ENCODE assay signal across 10 mouse cellular contexts in the genomic region with DNA sequence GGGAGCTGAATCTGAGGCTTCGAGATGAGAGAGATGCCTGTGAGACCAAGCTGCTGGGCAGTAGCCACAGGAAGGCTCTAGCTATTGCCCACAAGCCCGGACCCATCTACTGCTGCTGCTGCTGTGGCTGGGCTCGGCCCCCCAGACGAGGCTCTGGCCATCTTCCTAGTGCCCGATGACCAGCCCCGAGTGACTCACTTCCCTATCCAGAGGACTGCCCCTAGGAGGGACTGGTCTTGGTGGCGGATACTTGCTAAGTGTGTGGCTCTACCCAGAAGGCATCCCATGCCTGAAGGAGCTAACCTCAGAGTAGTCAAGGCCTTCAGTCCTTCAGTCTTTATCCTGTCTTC. TPM values are rescaled to one million over a fixed set of nuclear protein-coding genes. Genes with fewer than 3 reads are reported as not detected.
DNase-seq lines count a peak whose midpoint lies in the region; ATAC-seq and TF ChIP-seq lines count a peak whose summit lies in the region.
"Had no signal": no experiment of that assay in that cellular context is flagged by ENCODE, and none has a peak within 500 bp of the region (broad histone marks: within the 10 kb centered on the region; RNA-seq: fewer than 3 reads in every experiment).

No protein-coding gene starts in this region.

- WGBS in kidney, adult 2 months, result 75% methylated on average over 7 of the region's 7 CpGs
- WGBS in limb, embryonic 15.5 days, result 74% methylated on average over 7 of the region's 7 CpGs

- peak; percentile 31 for DNase-seq in kidney, adult 2 months
- no peak for DNase-seq in kidney, postnatal 36 days
- DNase-seq in adrenal gland, adult 8-10 months, result peak; percentile 54
- peak; percentile 62 for DNase-seq in gastrocnemius, postnatal 14 days
- DNase-seq in urinary bladder, postnatal 14 days (ENCODE audit: low spot score), result no peak
- no peak for DNase-seq in left cerebral cortex, adult 2 months (ENCODE audit: extremely low spot score in 1 of 2, low spot score in 2 of 2)
- DNase-seq in thymus, postnatal 4 days, result no peak

- H3K4me1 ChIP-seq in kidney, adult 2 months (ENCODE audit: control insufficient read depth, insufficient read depth, low read length), result peaks cover 31% of the 10 kb centered on the region
- H3K4me1 ChIP-seq in limb, embryonic 15.5 days, result peaks cover 77% of the 10 kb centered on the region

- intact Hi-C loops in gastrocnemius, postnatal 14 days (cut with DNase I; ENCODE audit: low total_unique reads), result no loop called here
- intact Hi-C loops in left cerebral cortex, adult 2 months (cut with DNase I), result no loop called here

- no peak for TF ChIP-seq CTCF in kidney, adult 2 months (conservative IDR thresholded peaks at IDR 0.05; ENCODE audit: insufficient read depth, insufficient read length, low read depth, low read length)
- no peak for TF ChIP-seq CTCF in left cerebral cortex, adult 2 months (IDR thresholded peaks at IDR 0.05)

- no peaks in the 10 kb centered on the region for H3K9me3 ChIP-seq in limb, embryonic 15.5 days
- H3K9me3 ChIP-seq: intestine, embryonic 15.5 days had no signal

- 0 out of 2 replicates have a peak overlapping the region, but pooled peaks have one; percentile 44 for H3K4me2 ChIP-seq in limb, embryonic 15.5 days

- no peak overlapping the region for H3K27ac ChIP-seq in kidney, adult 2 months (ENCODE audit: insufficient read depth, low read depth, low read length)
- peak overlapping the region; percentile 59 for H3K27ac ChIP-seq in limb, embryonic 15.5 days
- H3K27ac ChIP-seq in left cerebral cortex, adult 2 months, result no peak overlapping the region

- ATAC-seq in limb, embryonic 15.5 days (ENCODE audit: insufficient number of reproducible peaks, low FRiP score, low TSS enrichment, low read depth), result no peak
- ATAC-seq: intestine, embryonic 15.5 days; Patski had no signal

- no peak overlapping the region for H3K9ac ChIP-seq in limb, embryonic 15.5 days

- no peaks in the 10 kb centered on the region for H3K36me3 ChIP-seq in kidney, adult 2 months (ENCODE audit: control insufficient read depth, insufficient read depth, low read length)
- H3K36me3 ChIP-seq in limb, embryonic 15.5 days, result peaks cover 19% of the 10 kb centered on the region

- no peak for TF ChIP-seq POLR2A in kidney, adult 2 months (IDR thresholded peaks at IDR 0.05; ENCODE audit: low read depth, low read length)

- no peaks in the 10 kb centered on the region for H3K27me3 ChIP-seq in kidney, adult 2 months (replicated peaks; ENCODE audit: control insufficient read depth, insufficient read depth, low read length)
- H3K27me3 ChIP-seq in limb, embryonic 15.5 days, result peaks cover 42% of the 10 kb centered on the region
- H3K27me3 ChIP-seq: Patski had no signal

- H3K4me3 ChIP-seq in kidney, adult 2 months (ENCODE audit: insufficient read depth, low read depth, low read length), result no peak overlapping the region
- no peak overlapping the region for H3K4me3 ChIP-seq in limb, embryonic 15.5 days
- H3K4me3 ChIP-seq in left cerebral cortex, adult 2 months, result no peak overlapping the region

RNA-seq across cellular contexts. Expression of gene Cd151, which starts 1.2 kb away (rescaled TPM):
- polyA plus RNA-seq in kidney, adult 2 months (2012; rRNA removed), result 274 and 343 TPM in 2 replicates
- total RNA-seq in adrenal gland, adult 8-10 months (2022), result 100 to 1,000 TPM; 323 to 455 (median 409) TPM
- total RNA-seq in gastrocnemius, postnatal 14 days (2021), result 10 to 100 TPM; 79.8 to 82.0 TPM
- 14.2 and 20.6 TPM in 2 replicates for polyA plus RNA-seq in limb, embryonic 15.5 days (2015; fragmentation: Nextera tagmentation; extraction: Ambion mirVana)
- 10 to 100 TPM; 30.7 to 31.4 TPM for total RNA-seq in left cerebral cortex, adult 2 months (2021)

RNA-seq across cellular contexts. Expression of gene Cracr2b, which starts 5.1 kb away (rescaled TPM):
- 15.3 and 22.2 TPM in 2 replicates for polyA plus RNA-seq in kidney, adult 2 months (2012; rRNA removed)
- 10 to 100 TPM; 11.7 to 21.1 (median 18.7) TPM for total RNA-seq in adrenal gland, adult 8-10 months (2022)
- 10 to 100 TPM in 1 of 2 experiments, 1 to 10 TPM in 1; 6.5 to 14.3 TPM for total RNA-seq in gastrocnemius, postnatal 14 days (2021)
- polyA plus RNA-seq in limb, embryonic 15.5 days (2015; fragmentation: Nextera tagmentation; extraction: Ambion mirVana), result 16.4 and 21.6 TPM in 2 replicates
- total RNA-seq in left cerebral cortex, adult 2 months (2021), result 1 to 10 TPM; 3.7 to 5.1 TPM

RNA-seq across cellular contexts. Expression of gene Polr2l, which starts 8.9 kb away (rescaled TPM):
- 67.3 and 70.9 TPM in 2 replicates for polyA plus RNA-seq in kidney, adult 2 months (2012; rRNA removed)
- total RNA-seq in adrenal gland, adult 8-10 months (2022), result 100 to 1,000 TPM in 3 of 4 experiments, 10 to 100 TPM in 1; 99.4 to 147 (median 129) TPM
- total RNA-seq in gastrocnemius, postnatal 14 days (2021), result 10 to 100 TPM; 47.7 to 49.8 TPM
- polyA plus RNA-seq in limb, embryonic 15.5 days (2015; fragmentation: Nextera tagmentation; extraction: Ambion mirVana), result 54.7 and 57.5 TPM in 2 replicates
- total RNA-seq in left cerebral cortex, adult 2 months (2021), result 10 to 100 TPM; 38.4 to 42.3 TPM

RNA-seq across cellular contexts. Expression of gene Tspan4, which starts 9.0 kb away (rescaled TPM):
- polyA plus RNA-seq in kidney, adult 2 months (2012; rRNA removed), result 143 and 162 TPM in 2 replicates
- 100 to 1,000 TPM in 2 of 4 experiments, 10 to 100 TPM in 2; 89.1 to 191 (median 124) TPM for total RNA-seq in adrenal gland, adult 8-10 months (2022)
- 10 to 100 TPM; 15.3 TPM for total RNA-seq in gastrocnemius, postnatal 14 days (2021)
- polyA plus RNA-seq in limb, embryonic 15.5 days (2015; fragmentation: Nextera tagmentation; extraction: Ambion mirVana), result 71.4 and 79.1 TPM in 2 replicates
- 10 to 100 TPM; 13.7 to 14.4 TPM for total RNA-seq in left cerebral cortex, adult 2 months (2021)

RNA-seq across cellular contexts. Expression of gene Pnpla2, which starts 11.0 kb away (rescaled TPM):
- polyA plus RNA-seq in kidney, adult 2 months (2012; rRNA removed), result 350 and 353 TPM in 2 replicates
- total RNA-seq in adrenal gland, adult 8-10 months (2022), result 100 to 1,000 TPM; 256 to 532 (median 452) TPM
- total RNA-seq in gastrocnemius, postnatal 14 days (2021), result 100 to 1,000 TPM; 188 to 332 TPM
- 16.9 and 23.6 TPM in 2 replicates for polyA plus RNA-seq in limb, embryonic 15.5 days (2015; fragmentation: Nextera tagmentation; extraction: Ambion mirVana)
- 10 to 100 TPM; 26.0 to 31.7 TPM for total RNA-seq in left cerebral cortex, adult 2 months (2021)

Comparison
In these comparisons a context has a peak if more than half of its experiments do, and no peak if none do; other contexts are left out.
1. DNase-seq: peak in kidney, adult 2 months (single experiment), adrenal gland, adult 8-10 months (single experiment) and gastrocnemius, postnatal 14 days (single experiment); none in kidney, postnatal 36 days (0 of 2), urinary bladder, postnatal 14 days (single experiment), left cerebral cortex, adult 2 months (0 of 2) and thymus, postnatal 4 days (single experiment).